Mouse (Mus musculus): ENCODE measurements around the gene Nob1. TPM values are rescaled to one million over a fixed set of nuclear protein-coding genes. Genes with fewer than 3 reads are reported as not detected.
A peak's percentile ranks its signal among the peaks of the same experiment; 100 is the strongest.

Nob1 gene
- polyA plus RNA-seq, 1 experiment from 2014 or later, result 25.4 TPM

- Histone ChIP-seq H3K9ac (ENCODE audit: low read depth, low read length) (no peak overlapping the region), H3K4me1 (ENCODE audit: control insufficient read depth, low read depth, low read length) (no peaks in the 10 kb centered on the region), H3K4me2 (ENCODE audit: low read depth, low read length) (no peak overlapping the region), H3K27ac (ENCODE audit: low read length) (no peak overlapping the region), H3K36me3 (ENCODE audit: control insufficient read depth, insufficient read depth) (no peaks in the 10 kb centered on the region), H3K9me3 (replicated peaks; ENCODE audit: control insufficient read depth, low read length) (no peaks in the 10 kb centered on the region), H3K4me3 (ENCODE audit: low read depth, low read length) (no peak overlapping the region), H3K27me3 (ENCODE audit: control insufficient read depth, insufficient read depth, low read depth, low read length) (no peaks in the 10 kb centered on the region)
- peak; percentile 35; the same call in 1 of the 2 replicates for ATAC-seq (ENCODE audit: low read depth)
- WGBS (ENCODE audit: insufficient replicate concordance), result 14% methylated on average over 5 of the region's 5 CpGs
Observed at GRCm38 (mm10) chr8:107386171-107386570, 38.7 kb downstream of the Nob1 start.

- Histone ChIP-seq H3K27ac (ENCODE audit: low read length) (no peak overlapping the region), H3K4me1 (ENCODE audit: control insufficient read depth, low read depth, low read length) (no peaks in the 10 kb centered on the region), H3K4me3 (ENCODE audit: low read depth, low read length) (no peak overlapping the region), H3K4me2 (ENCODE audit: low read depth, low read length) (no peak overlapping the region), H3K9ac (ENCODE audit: low read depth, low read length) (no peak overlapping the region), H3K36me3 (ENCODE audit: control insufficient read depth, insufficient read depth) (no peaks in the 10 kb centered on the region), H3K27me3 (ENCODE audit: control insufficient read depth, insufficient read depth, low read depth, low read length) (no peaks in the 10 kb centered on the region), H3K9me3 (replicated peaks; ENCODE audit: control insufficient read depth, low read length) (no peaks in the 10 kb centered on the region)
- no peak for ATAC-seq (ENCODE audit: low read depth)
- WGBS (ENCODE audit: insufficient replicate concordance), result 73% methylated on average over 2 of the region's 2 CpGs
Observed at GRCm38 (mm10) chr8:107385063-107385462, 39.8 kb downstream of the Nob1 start.

GRCm38 (mm10) chr8:107384651-107385050 is 40.2 kb downstream of the Nob1 start:
- Histone ChIP-seq H3K9ac (ENCODE audit: low read depth, low read length) (no peak overlapping the region), H3K4me3 (ENCODE audit: low read depth, low read length) (no peak overlapping the region), H3K4me2 (ENCODE audit: low read depth, low read length) (no peak overlapping the region), H3K9me3 (replicated peaks; ENCODE audit: control insufficient read depth, low read length) (no peaks in the 10 kb centered on the region), H3K36me3 (ENCODE audit: control insufficient read depth, insufficient read depth) (no peaks in the 10 kb centered on the region), H3K4me1 (ENCODE audit: control insufficient read depth, low read depth, low read length) (no peaks in the 10 kb centered on the region), H3K27ac (ENCODE audit: low read length) (no peak overlapping the region), H3K27me3 (ENCODE audit: control insufficient read depth, insufficient read depth, low read depth, low read length) (no peaks in the 10 kb centered on the region)
- no peak for ATAC-seq (ENCODE audit: low read depth)
- 52% methylated on average over 5 of the region's 5 CpGs for WGBS (ENCODE audit: insufficient replicate concordance)

- H3K9ac ChIP-seq (ENCODE audit: low read depth, low read length), result no peak overlapping the region
- H3K36me3 ChIP-seq (ENCODE audit: control insufficient read depth, insufficient read depth), result no peaks in the 10 kb centered on the region
- no peak for ATAC-seq (ENCODE audit: low read depth)
- H3K4me1 ChIP-seq (ENCODE audit: control insufficient read depth, low read depth, low read length), result no peaks in the 10 kb centered on the region
- H3K4me2 ChIP-seq (ENCODE audit: low read depth, low read length), result no peak overlapping the region
- 62% methylated on average over 4 of the region's 4 CpGs for WGBS (ENCODE audit: insufficient replicate concordance)
- H3K9me3 ChIP-seq (replicated peaks; ENCODE audit: control insufficient read depth, low read length), result no peaks in the 10 kb centered on the region
- H3K27ac ChIP-seq (ENCODE audit: low read length), result no peak overlapping the region
- no peak overlapping the region for H3K4me3 ChIP-seq (ENCODE audit: low read depth, low read length)
- H3K27me3 ChIP-seq (ENCODE audit: control insufficient read depth, insufficient read depth, low read depth, low read length), result no peaks in the 10 kb centered on the region
Observed at GRCm38 (mm10) chr8:107382898-107383297, 42.0 kb downstream of the Nob1 start.

GRCm38 (mm10) chr8:107381666-107382065 is 43.2 kb downstream of the Nob1 start:
- Histone ChIP-seq H3K9ac (ENCODE audit: low read depth, low read length) (no peak overlapping the region), H3K36me3 (ENCODE audit: control insufficient read depth, insufficient read depth) (no peaks in the 10 kb centered on the region), H3K4me1 (ENCODE audit: control insufficient read depth, low read depth, low read length) (no peaks in the 10 kb centered on the region), H3K4me2 (ENCODE audit: low read depth, low read length) (no peak overlapping the region), H3K27ac (ENCODE audit: low read length) (no peak overlapping the region), H3K9me3 (replicated peaks; ENCODE audit: control insufficient read depth, low read length) (no peaks in the 10 kb centered on the region), H3K4me3 (ENCODE audit: low read depth, low read length) (no peak overlapping the region), H3K27me3 (ENCODE audit: control insufficient read depth, insufficient read depth, low read depth, low read length) (no peaks in the 10 kb centered on the region)
- 77% methylated on average over 4 of the region's 4 CpGs for WGBS (ENCODE audit: insufficient replicate concordance)
- ATAC-seq (ENCODE audit: low read depth), result no peak

GRCm38 (mm10) chr8:107380734-107381133 is 44.1 kb downstream of the Nob1 start:
- H3K4me1 ChIP-seq (ENCODE audit: control insufficient read depth, low read depth, low read length), result no peaks in the 10 kb centered on the region
- H3K9ac ChIP-seq (ENCODE audit: low read depth, low read length), result no peak overlapping the region
- no peaks in the 10 kb centered on the region for H3K36me3 ChIP-seq (ENCODE audit: control insufficient read depth, insufficient read depth)
- no peaks in the 10 kb centered on the region for H3K9me3 ChIP-seq (replicated peaks; ENCODE audit: control insufficient read depth, low read length)
- no peaks in the 10 kb centered on the region for H3K27me3 ChIP-seq (ENCODE audit: control insufficient read depth, insufficient read depth, low read depth, low read length)
- H3K4me3 ChIP-seq (ENCODE audit: low read depth, low read length), result no peak overlapping the region
- H3K27ac ChIP-seq (ENCODE audit: low read length), result no peak overlapping the region
- no peak for ATAC-seq (ENCODE audit: low read depth)
- no peak overlapping the region for H3K4me2 ChIP-seq (ENCODE audit: low read depth, low read length)
- WGBS (ENCODE audit: insufficient replicate concordance), result 78% methylated on average over 8 of the region's 8 CpGs

GRCm38 (mm10) chr8:107377346-107377745 is 47.5 kb downstream of the Nob1 start:
- Histone ChIP-seq H3K9ac (ENCODE audit: low read depth, low read length) (no peak overlapping the region), H3K4me3 (ENCODE audit: low read depth, low read length) (no peak overlapping the region), H3K36me3 (ENCODE audit: control insufficient read depth, insufficient read depth) (no peaks in the 10 kb centered on the region; the same call in 1 of the 2 replicates), H3K4me1 (ENCODE audit: control insufficient read depth, low read depth, low read length) (no peaks in the 10 kb centered on the region), H3K9me3 (replicated peaks; ENCODE audit: control insufficient read depth, low read length) (no peaks in the 10 kb centered on the region), H3K27me3 (ENCODE audit: control insufficient read depth, insufficient read depth, low read depth, low read length) (no peaks in the 10 kb centered on the region), H3K4me2 (ENCODE audit: low read depth, low read length) (no peak overlapping the region), H3K27ac (ENCODE audit: low read length) (no peak overlapping the region)
- 75% methylated on average over 3 of the region's 3 CpGs for WGBS (ENCODE audit: insufficient replicate concordance)
- no peak for ATAC-seq (ENCODE audit: low read depth)

GRCm38 (mm10) chr8:107370311-107370710 is 54.5 kb downstream of the Nob1 start:
- no peaks in the 10 kb centered on the region for H3K4me1 ChIP-seq (ENCODE audit: control insufficient read depth, low read depth, low read length)
- no peak overlapping the region for H3K9ac ChIP-seq (ENCODE audit: low read depth, low read length)
- no peaks in the 10 kb centered on the region for H3K9me3 ChIP-seq (replicated peaks; ENCODE audit: control insufficient read depth, low read length)
- no peak overlapping the region for H3K27ac ChIP-seq (ENCODE audit: low read length)
- ATAC-seq (ENCODE audit: low read depth), result no peak
- no peak overlapping the region for H3K4me2 ChIP-seq (ENCODE audit: low read depth, low read length)
- H3K4me3 ChIP-seq (ENCODE audit: low read depth, low read length), result no peak overlapping the region
- 70% methylated on average over 4 of the region's 4 CpGs for WGBS (ENCODE audit: insufficient replicate concordance)
- peaks cover 19% of the 10 kb centered on the region for H3K36me3 ChIP-seq (ENCODE audit: control insufficient read depth, insufficient read depth)
- H3K27me3 ChIP-seq (ENCODE audit: control insufficient read depth, insufficient read depth, low read depth, low read length), result no peaks in the 10 kb centered on the region

All from liver, embryonic 16.5 days (tissue).